Mouse (Mus musculus): Measurements from ENCODE around the gene Gm26920.

DNA sequence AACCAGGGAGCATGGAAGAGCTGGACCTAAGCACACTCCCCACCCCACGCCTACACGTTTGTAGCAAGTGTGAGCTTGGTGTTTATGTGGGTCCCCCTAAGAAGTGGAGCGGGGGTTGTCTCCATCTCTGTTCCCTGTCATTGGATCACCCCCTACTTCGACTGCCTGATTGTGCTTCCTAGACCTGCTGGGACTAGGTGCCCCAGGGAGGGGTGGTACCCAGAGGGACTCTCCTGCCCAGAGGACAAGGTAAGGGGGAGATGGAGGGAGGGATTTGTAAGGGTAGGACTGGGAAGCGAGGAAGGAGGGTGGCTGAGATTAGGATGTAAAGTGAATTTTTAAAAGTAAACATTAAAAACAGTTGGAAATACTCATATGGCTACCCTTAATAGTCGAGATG, 805 bp downstream of the Gm26920 start:
- TF ChIP-seq CTCF (IDR thresholded peaks at IDR 0.05; ENCODE audit: control insufficient read depth, insufficient read depth, insufficient replicate concordance, low read depth, low read length) (no peak), POLR2A (IDR thresholded peaks at IDR 0.05; ENCODE audit: control insufficient read depth, low read depth, low read length) (no peak)
